Mouse (Mus musculus) C2C12 (cell line): ENCODE data around the gene Zfp414.

ENCODE experiments used
- CTCF ChIP-seq: IDR thresholded peaks from one replicate; pipeline ENCODE4 v1.5.1; 2011; ENCODE audit not compliant: control insufficient read depth, insufficient read depth, insufficient read length
- FOSL1 ChIP-seq: IDR thresholded peaks from one replicate; pipeline ENCODE4 v1.8.0; 2011; ENCODE audit warnings: mild to moderate bottlenecking, low read length; ENCODE audit not compliant: poor library complexity, insufficient read depth, severe bottlenecking

DNA sequence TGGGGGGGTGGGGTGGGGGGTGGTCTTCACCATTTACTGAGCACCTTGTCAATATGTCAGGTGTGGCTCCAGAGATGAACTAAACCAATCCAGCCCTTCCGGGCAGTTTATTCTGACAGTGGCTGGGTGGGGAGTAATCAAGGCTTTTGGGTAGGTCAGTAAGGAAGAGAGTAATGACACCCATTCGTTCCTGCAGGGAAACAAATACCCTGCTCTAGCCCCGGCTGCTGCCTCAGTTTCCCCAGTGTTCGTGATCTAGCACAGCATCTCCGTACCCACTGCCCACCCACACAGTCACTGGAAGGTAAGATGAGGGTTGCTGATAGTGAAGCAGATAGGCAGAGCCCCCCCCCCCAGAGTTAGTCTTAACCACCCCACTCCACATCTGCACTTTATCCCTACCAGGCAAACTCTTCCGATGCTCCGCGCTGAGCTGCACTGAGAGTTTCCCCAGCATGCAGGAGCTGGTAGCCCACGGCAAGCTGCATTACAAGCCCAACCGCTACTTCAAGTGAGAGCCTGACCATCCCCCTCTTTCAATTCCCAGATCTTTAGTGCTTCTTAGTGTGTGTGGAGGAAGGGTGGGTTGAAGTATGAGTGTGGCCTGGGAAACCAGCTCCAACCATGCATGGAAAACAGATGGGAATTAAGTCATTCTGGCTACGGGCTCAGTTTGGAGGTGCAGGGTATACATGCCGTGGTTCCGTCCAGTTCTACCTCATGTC is 1.4 kb downstream of the Zfp414 start:
- TF ChIP-seq CTCF (no peak), FOSL1 (no peak)
